Mouse (Mus musculus) lung, adult 2 months (tissue): ENCODE measurements around the gene Inip.

Experiments
- CTCF ChIP-seq: fragments of 200-500 bp; IDR thresholded peaks from 2 replicates; pipeline ENCODE4 v1.5.1; 2011; ENCODE audit warnings: mild to moderate bottlenecking, low read length, control low read depth; ENCODE audit not compliant: insufficient read depth
- POLR2A ChIP-seq: fragments of 200-500 bp; IDR thresholded peaks from 2 replicates; pipeline ENCODE4 v1.6.1; 2011; ENCODE audit warnings: low read depth, mild to moderate bottlenecking, control low read depth, low read length, borderline replicate concordance; ENCODE audit errors: extremely low read depth

DNA sequence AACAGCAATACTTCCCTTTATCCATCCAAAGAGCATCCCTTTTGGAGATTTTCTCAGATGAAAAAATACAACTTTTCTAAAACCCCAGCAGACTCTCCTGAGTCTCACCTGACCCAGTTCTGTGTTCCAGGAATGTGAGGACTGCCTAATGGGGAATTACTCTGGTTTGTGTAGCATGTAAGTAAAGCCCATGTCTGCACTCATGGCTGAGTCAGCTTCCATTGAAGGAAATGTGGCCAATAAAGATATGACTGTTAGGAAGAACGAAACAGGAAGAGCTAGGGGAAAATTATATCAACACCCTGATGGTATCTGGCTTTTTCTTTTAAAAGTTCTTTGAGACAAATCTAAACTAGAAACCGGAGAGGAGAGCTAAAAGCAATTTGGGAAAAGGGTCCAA, 33.7 kb downstream of the Inip start:
- no peak for TF ChIP-seq POLR2A
- no peak for TF ChIP-seq CTCF
